In the genomic region with DNA sequence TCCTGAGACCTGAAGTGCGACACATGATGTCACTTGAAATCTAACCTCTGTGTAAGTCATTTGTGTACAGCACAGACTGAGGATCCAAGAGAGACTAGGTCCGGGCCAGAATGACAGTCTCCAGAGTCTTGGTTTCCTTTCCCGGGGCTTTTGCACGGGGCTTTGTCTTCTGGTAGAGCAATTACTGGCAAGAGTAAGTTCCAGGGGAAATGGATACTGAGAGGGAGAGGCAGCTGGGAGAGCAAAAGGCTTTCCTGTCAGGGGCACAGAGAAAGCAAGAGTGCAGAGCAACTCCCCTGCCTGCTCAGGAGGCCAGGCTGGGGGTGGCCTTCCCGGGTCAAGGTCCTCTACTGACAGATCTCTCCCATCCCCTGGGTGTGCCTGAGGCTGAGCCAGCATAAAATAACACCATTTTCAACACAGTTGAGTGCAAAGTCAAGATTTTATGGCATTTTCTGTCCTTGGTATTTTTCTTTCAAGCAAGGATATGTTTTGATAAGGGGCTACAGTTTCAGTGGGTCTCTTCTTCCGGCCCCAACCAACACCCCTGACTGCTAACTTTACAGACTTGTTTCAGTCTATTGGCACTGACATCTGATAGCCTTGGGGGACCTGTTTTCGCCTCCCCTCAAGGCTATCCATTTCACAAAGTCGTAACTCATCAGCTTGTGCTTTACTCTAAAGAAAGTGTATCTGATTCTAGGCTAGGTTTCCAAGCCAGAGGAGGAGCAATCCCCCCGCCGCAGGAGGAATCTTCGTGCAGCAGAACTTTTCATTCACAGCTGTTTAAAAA, we compare ENCODE assay signal across 10 mouse cellular contexts. TPM values are rescaled to one million over a fixed set of nuclear protein-coding genes. Genes with fewer than 3 reads are reported as not detected.
DNase-seq lines count a peak whose midpoint lies in the region; ATAC-seq lines count a peak whose summit lies in the region.
"Had no signal": no experiment of that assay in that cellular context is flagged by ENCODE, and none has a peak within 500 bp of the region (broad histone marks: within the 10 kb centered on the region; RNA-seq: fewer than 3 reads in every experiment).

No protein-coding gene starts in this region.

- 22% methylated on average over 11 of the region's 11 CpGs for WGBS in embryonic facial prominence, embryonic 15.5 days

- peaks cover 30% of the 10 kb centered on the region for H3K4me1 ChIP-seq in embryonic facial prominence, embryonic 15.5 days

- peak; percentile 63; the same call in 1 of the 2 replicates for ATAC-seq in embryonic facial prominence, embryonic 15.5 days (ENCODE audit: insufficient number of reproducible peaks, low FRiP score, low TSS enrichment, low read depth)
- ATAC-seq in inflammation-experienced regulatory T-cells, adult 6 months: no peak
- no peak for ATAC-seq in erythroblast, adult 5-6 weeks (replicated peaks; ENCODE audit: low FRiP score, poor library complexity, severe bottlenecking)
- ATAC-seq: forebrain, embryonic 13.5 days had no signal

- H3K9me3 ChIP-seq in embryonic facial prominence, embryonic 15.5 days (replicated peaks): no peaks in the 10 kb centered on the region
- H3K9me3 ChIP-seq: forebrain, embryonic 13.5 days had no signal

- H3K36me3 ChIP-seq in embryonic facial prominence, embryonic 15.5 days: no peaks in the 10 kb centered on the region

- no peak overlapping the region for H3K9ac ChIP-seq in embryonic facial prominence, embryonic 15.5 days
- H3K9ac ChIP-seq: forebrain, embryonic 13.5 days had no signal

- peak overlapping the region; percentile 66 for H3K27ac ChIP-seq in embryonic facial prominence, embryonic 15.5 days (replicated peaks)
- H3K27ac ChIP-seq: forebrain, embryonic 13.5 days had no signal

- H3K4me3 ChIP-seq in embryonic facial prominence, embryonic 15.5 days (replicated peaks): no peak overlapping the region
- H3K4me3 ChIP-seq: forebrain, embryonic 13.5 days; myocyte had no signal

- peak; percentile 98 for DNase-seq in heart, adult 11 months
- DNase-seq in heart, postnatal 36 days: no peak
- peak; percentile 26 for DNase-seq in Muller cell, postnatal 12 days (ENCODE audit: inconsistent ontology term)
- DNase-seq in kidney, postnatal 25 days: peak; percentile 32 to 65
- no peak for DNase-seq in lung, postnatal 10 days

- H3K4me2 ChIP-seq in embryonic facial prominence, embryonic 15.5 days (replicated peaks): no peak overlapping the region
- H3K4me2 ChIP-seq: forebrain, embryonic 13.5 days had no signal

- intact Hi-C loops in heart, postnatal 36 days (cut with DNase I): loop anchor here (5.0 kb wide), 1 partner anchor 124 kb away; the partner anchor contains the start of gene Cntrl

- H3K27me3 ChIP-seq in embryonic facial prominence, embryonic 15.5 days: no peaks in the 10 kb centered on the region
- H3K27me3 ChIP-seq: forebrain, embryonic 13.5 days had no signal

RNA-seq across cellular contexts. Expression of gene Traf1, which starts 21.5 kb away (rescaled TPM):
- 1 to 10 TPM in 1 of 2 experiments, under 1 TPM in 1; 1.00 to 1.8 TPM for total RNA-seq in heart, postnatal 36 days (2021)
- polyA plus RNA-seq in embryonic facial prominence, embryonic 15.5 days (2015; fragmentation: Nextera tagmentation; extraction: Ambion mirVana): 4.5 and 5.9 TPM in 2 replicates
- 100 to 1,000 TPM; 240 to 310 (median 304) TPM for polyA plus RNA-seq in inflammation-experienced regulatory T-cells, adult 6 months (2017; shearing (Covaris generic))
- 0.63 TPM in 1 of 2 replicates, not detected in the other for total RNA-seq in erythroblast, adult 5-6 weeks (2015; ENCODE audit: low replicate concordance)
- total RNA-seq in erythroblast, adult 5-6 weeks (2017; ENCODE audit: low replicate concordance): 0.43 TPM in 1 of 2 replicates, not detected in the other

Comparison
In these comparisons a context has a peak if more than half of its experiments do, and no peak if none do; other contexts are left out.
1. DNase-seq: peak in heart, adult 11 months (single experiment), Muller cell, postnatal 12 days (single experiment) and kidney, postnatal 25 days (2 of 2); none in heart, postnatal 36 days (0 of 2) and lung, postnatal 10 days (single experiment).